In the genomic region with DNA sequence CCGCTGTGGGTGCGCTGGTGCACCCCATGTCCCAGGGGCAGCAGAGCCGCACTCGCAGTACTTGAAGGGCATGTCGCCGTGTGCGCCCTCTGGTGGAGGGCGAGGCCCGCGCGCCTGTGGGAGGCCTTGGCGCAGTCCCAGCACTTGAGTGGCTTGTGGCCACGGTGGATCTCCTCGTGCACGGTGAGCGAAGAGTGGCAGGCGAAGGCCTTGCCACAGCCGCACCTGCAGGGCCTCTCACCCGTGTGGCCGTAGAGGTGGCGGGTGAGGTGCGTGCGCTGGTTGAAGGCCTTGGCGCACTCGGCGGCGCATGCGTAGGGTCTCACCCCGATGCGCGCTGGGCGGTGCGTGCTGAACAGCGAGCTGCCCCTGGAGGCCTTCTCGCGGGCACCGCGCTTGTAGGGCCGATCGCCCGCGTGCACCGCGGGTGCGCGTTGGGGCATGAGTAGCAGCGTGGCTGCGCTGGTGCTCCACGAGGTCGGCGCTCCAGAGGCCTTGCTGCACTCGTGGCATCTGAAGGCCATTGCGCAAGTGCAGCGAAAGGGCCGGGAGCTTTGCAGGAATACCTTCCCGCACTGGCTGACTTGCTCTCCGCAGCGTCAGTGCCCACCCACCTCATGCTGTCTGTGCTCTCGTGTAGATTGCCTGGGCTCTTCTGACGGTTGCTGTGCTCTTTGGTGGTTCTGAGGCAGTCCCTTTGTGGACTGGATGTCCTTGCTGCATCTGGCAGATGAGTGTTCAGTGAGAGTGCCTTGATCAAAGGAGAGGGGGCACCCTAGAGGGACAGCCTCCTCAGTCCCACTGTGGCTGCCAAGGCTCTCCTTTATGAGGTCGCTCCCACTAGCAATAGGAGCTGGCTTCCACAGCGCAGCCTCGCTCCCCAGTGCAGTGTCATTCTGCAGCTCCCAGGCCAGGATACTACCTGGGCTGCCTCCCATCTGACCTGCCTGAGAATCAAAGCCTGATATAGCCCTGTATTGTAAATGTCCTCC, we compare ENCODE assay signal across 9 mouse cellular contexts. TPM values are rescaled to one million over a fixed set of nuclear protein-coding genes. Genes with fewer than 3 reads are reported as not detected.
A peak's percentile ranks its signal among the peaks of the same experiment; 100 is the strongest.
DNase-seq lines count a peak whose midpoint lies in the region; ATAC-seq and TF ChIP-seq lines count a peak whose summit lies in the region.
"Had no signal": no experiment of that assay in that cellular context is flagged by ENCODE, and none has a peak within 500 bp of the region (broad histone marks: within the 10 kb centered on the region; RNA-seq: fewer than 3 reads in every experiment).

No protein-coding gene starts in this region.

- H3K4me3 ChIP-seq in hindbrain, embryonic 14.5 days (replicated peaks; ENCODE audit: low read length), result peak overlapping the region; percentile 37
- H3K4me3 ChIP-seq in small intestine, adult 2 months (ENCODE audit: low read depth, low read length), result peak overlapping the region; percentile 51

- no peaks in the 10 kb centered on the region for H3K9me3 ChIP-seq in hindbrain, embryonic 14.5 days (ENCODE audit: control insufficient read depth, low read length)

- peaks cover 33% of the 10 kb centered on the region for H3K27me3 ChIP-seq in hindbrain, embryonic 14.5 days (ENCODE audit: control insufficient read depth, insufficient read depth, low read length)
- 0 out of 2 replicates have a peak, but pooled peaks cover 4% of the 10 kb centered on the region for H3K27me3 ChIP-seq in small intestine, adult 2 months (ENCODE audit: control insufficient read depth, insufficient read depth, low read length)
- H3K27me3 ChIP-seq: Patski had no signal

- peak overlapping the region; percentile 56 for H3K4me2 ChIP-seq in hindbrain, embryonic 14.5 days (replicated peaks)

- WGBS in hindbrain, embryonic 14.5 days, result under 1% methylated on average over 63 of the region's 63 CpGs
- 4% methylated on average over 63 of the region's 63 CpGs for WGBS in small intestine, adult 2 months

- peak; percentile 96 for DNase-seq in heart, adult 11 months
- no peak for DNase-seq in heart, adult 8-10 months (ENCODE audit: low spot score)
- peak; percentile 77 for DNase-seq in cerebellum, adult 9-10 months
- peak; percentile 79 for DNase-seq in forelimb bud, embryonic 11.5 days (ENCODE audit: low read depth, low spot score)
- peak; percentile 73 for DNase-seq in hindbrain, embryonic 14.5 days (ENCODE audit: low spot score)
- peak; percentile 59 to 63 for DNase-seq in left cerebral cortex, postnatal 25 days (ENCODE audit: low spot score in 2 of 2)

- no peak for TF ChIP-seq POLR2A in small intestine, adult 2 months (IDR thresholded peaks at IDR 0.05; ENCODE audit: low read depth, low read length)

- H3K4me1 ChIP-seq in hindbrain, embryonic 14.5 days (replicated peaks; ENCODE audit: control insufficient read depth, insufficient read depth, low read length), result no peaks in the 10 kb centered on the region
- peaks cover 4% of the 10 kb centered on the region for H3K4me1 ChIP-seq in small intestine, adult 2 months (ENCODE audit: control insufficient read depth, insufficient read depth, insufficient read length, low read length)

- intact Hi-C loops in left cerebral cortex, postnatal 25 days (cut with DNase I), result no loop called here

- peak; percentile 87 for ATAC-seq in hindbrain, embryonic 14.5 days (ENCODE audit: low FRiP score)
- peak; percentile 86 for ATAC-seq in megakaryocyte-erythroid progenitor cell, adult 5-6 weeks (replicated peaks; ENCODE audit: low FRiP score, low TSS enrichment, poor library complexity, severe bottlenecking)
- ATAC-seq: Patski had no signal

- TF ChIP-seq CTCF in small intestine, adult 2 months (IDR thresholded peaks at IDR 0.05; ENCODE audit: extremely low read depth, insufficient read length, insufficient replicate concordance, low read depth, low read length), result peak; percentile 90

- H3K27ac ChIP-seq in hindbrain, embryonic 14.5 days, result peak overlapping the region; percentile 50; the same call in 1 of the 2 replicates
- no peak overlapping the region for H3K27ac ChIP-seq in small intestine, adult 2 months (ENCODE audit: insufficient read depth, low read depth, low read length)

- H3K9ac ChIP-seq in hindbrain, embryonic 14.5 days, result peak overlapping the region; percentile 55

- H3K36me3 ChIP-seq in hindbrain, embryonic 14.5 days (replicated peaks; ENCODE audit: control insufficient read depth, insufficient read depth), result no peaks in the 10 kb centered on the region
- H3K36me3 ChIP-seq in small intestine, adult 2 months (ENCODE audit: control insufficient read depth, insufficient read depth, low read length), result no peaks in the 10 kb centered on the region

RNA-seq across cellular contexts. Expression of a gene that starts 17.2 kb away (rescaled TPM):
- not detected for total RNA-seq in heart, adult 8-10 months (2022)
- 6.0 and 6.1 TPM in 2 replicates for polyA plus RNA-seq in hindbrain, embryonic 14.5 days (2014; fragmentation: Nextera tagmentation; extraction: Ambion mirVana)
- 1 to 10 TPM; 4.7 to 5.4 TPM for total RNA-seq in left cerebral cortex, postnatal 25 days (2021)
- total RNA-seq in megakaryocyte-erythroid progenitor cell, adult 5-6 weeks (2014; fragmentation: Nextera tagmentation), result not detected in 2 replicates
- not detected in 2 replicates for total RNA-seq in megakaryocyte-erythroid progenitor cell, adult 5-6 weeks (2017)
- not detected in 2 replicates for polyA plus RNA-seq in small intestine, adult 2 months (2012; rRNA removed)

RNA-seq across cellular contexts. Expression of a gene that starts 18.6 kb away (rescaled TPM):
- 1 to 10 TPM; 3.3 to 5.2 (median 4.4) TPM for total RNA-seq in heart, adult 8-10 months (2022)
- 2.9 and 3.4 TPM in 2 replicates for polyA plus RNA-seq in hindbrain, embryonic 14.5 days (2014; fragmentation: Nextera tagmentation; extraction: Ambion mirVana)
- 1 to 10 TPM; 2.9 to 3.2 TPM for total RNA-seq in left cerebral cortex, postnatal 25 days (2021)
- not detected in 2 replicates for total RNA-seq in megakaryocyte-erythroid progenitor cell, adult 5-6 weeks (2014; fragmentation: Nextera tagmentation)
- total RNA-seq in megakaryocyte-erythroid progenitor cell, adult 5-6 weeks (2017), result not detected in 2 replicates
- 27.7 and 33.2 TPM in 2 replicates for polyA plus RNA-seq in small intestine, adult 2 months (2012; rRNA removed)

RNA-seq across cellular contexts. Expression of a gene that starts 22.5 kb away (rescaled TPM):
- total RNA-seq in heart, adult 8-10 months (2022), result 1 to 10 TPM; 1.3 to 2.3 (median 1.9) TPM
- 2.5 and 3.4 TPM in 2 replicates for polyA plus RNA-seq in hindbrain, embryonic 14.5 days (2014; fragmentation: Nextera tagmentation; extraction: Ambion mirVana)
- 10 to 100 TPM; 12.3 to 13.8 TPM for total RNA-seq in left cerebral cortex, postnatal 25 days (2021)
- total RNA-seq in megakaryocyte-erythroid progenitor cell, adult 5-6 weeks (2014; fragmentation: Nextera tagmentation), result 3.5 and 6.9 TPM in 2 replicates
- 2.2 and 3.4 TPM in 2 replicates for total RNA-seq in megakaryocyte-erythroid progenitor cell, adult 5-6 weeks (2017)
- 4.1 and 13.0 TPM in 2 replicates for polyA plus RNA-seq in small intestine, adult 2 months (2012; rRNA removed)

RNA-seq across cellular contexts. Expression of a gene that starts 56.3 kb away (rescaled TPM):
- 10 to 100 TPM; 18.8 to 23.0 (median 19.4) TPM for total RNA-seq in heart, adult 8-10 months (2022)
- polyA plus RNA-seq in hindbrain, embryonic 14.5 days (2014; fragmentation: Nextera tagmentation; extraction: Ambion mirVana), result 82.1 and 96.0 TPM in 2 replicates
- total RNA-seq in left cerebral cortex, postnatal 25 days (2021), result 100 to 1,000 TPM in 1 of 2 experiments, 10 to 100 TPM in 1; 87.8 to 101 TPM
- 34.5 and 35.6 TPM in 2 replicates for total RNA-seq in megakaryocyte-erythroid progenitor cell, adult 5-6 weeks (2014; fragmentation: Nextera tagmentation)
- total RNA-seq in megakaryocyte-erythroid progenitor cell, adult 5-6 weeks (2017), result 26.6 and 65.5 TPM in 2 replicates
- 34.8 and 60.9 TPM in 2 replicates for polyA plus RNA-seq in small intestine, adult 2 months (2012; rRNA removed)

Comparison
In these comparisons a context has a peak if more than half of its experiments do, and no peak if none do; other contexts are left out.
1. RNA of a gene that starts 17.2 kb away (total RNA-seq): 4.7 to 5.4 TPM in left cerebral cortex, postnatal 25 days; not detected in heart, adult 8-10 months and not detected in megakaryocyte-erythroid progenitor cell, adult 5-6 weeks; every median in the first group is over 4 times any median in the second.